Mouse (Mus musculus): ENCODE results near the gene Sbf2. TPM values are rescaled to one million over a fixed set of nuclear protein-coding genes. Genes with fewer than 3 reads are reported as not detected.

Sbf2 gene
- polyA plus RNA-seq, 1 experiment from 2014 or later = 29.2 TPM

- no peak overlapping the region for H3K4me2 ChIP-seq
- H3K9me3 ChIP-seq = no peaks in the 10 kb centered on the region
- H3K4me3 ChIP-seq = no peak overlapping the region
- no peak for ATAC-seq (ENCODE audit: insufficient number of reproducible peaks, low FRiP score, low TSS enrichment, low read depth)
- H3K27me3 ChIP-seq = no peaks in the 10 kb centered on the region
- H3K36me3 ChIP-seq = peaks cover 89% of the 10 kb centered on the region
- H3K4me1 ChIP-seq = 0 out of 2 replicates have a peak, but pooled peaks cover 3% of the 10 kb centered on the region
- H3K9ac ChIP-seq = no peak overlapping the region
- WGBS = 93% methylated on average over 5 of the region's 5 CpGs
- H3K27ac ChIP-seq = no peak overlapping the region
These were observed 336.9 kb downstream of the Sbf2 start for GRCm38 (mm10) chr7:110277734-110278245.

GRCm38 (mm10) chr7:110272434-110272833 is 342.3 kb downstream of the Sbf2 start:
- H3K4me2 ChIP-seq = no peak overlapping the region
- 80% methylated on average over 4 of the region's 4 CpGs for WGBS
- ATAC-seq (ENCODE audit: insufficient number of reproducible peaks, low FRiP score, low TSS enrichment, low read depth) = no peak
- no peak overlapping the region for H3K27ac ChIP-seq
- no peak overlapping the region for H3K9ac ChIP-seq
- peaks cover 64% of the 10 kb centered on the region for H3K36me3 ChIP-seq
- H3K4me3 ChIP-seq = no peak overlapping the region
- no peaks in the 10 kb centered on the region for H3K27me3 ChIP-seq
- H3K4me1 ChIP-seq = 0 out of 2 replicates have a peak, but pooled peaks cover 3% of the 10 kb centered on the region
- no peaks in the 10 kb centered on the region for H3K9me3 ChIP-seq

GRCm38 (mm10) chr7:110271814-110272213 is 342.9 kb downstream of the Sbf2 start:
- no peak for ATAC-seq (ENCODE audit: insufficient number of reproducible peaks, low FRiP score, low TSS enrichment, low read depth)
- H3K27ac ChIP-seq = no peak overlapping the region
- H3K36me3 ChIP-seq = peaks cover 60% of the 10 kb centered on the region

GRCm38 (mm10) chr7:110270455-110270854 is 344.3 kb downstream of the Sbf2 start:
- ATAC-seq (ENCODE audit: insufficient number of reproducible peaks, low FRiP score, low TSS enrichment, low read depth) = no peak
- H3K27ac ChIP-seq = no peak overlapping the region
- H3K9me3 ChIP-seq = no peaks in the 10 kb centered on the region
- 73% methylated on average over 7 of the region's 7 CpGs for WGBS
- peaks cover 47% of the 10 kb centered on the region for H3K36me3 ChIP-seq
- H3K4me3 ChIP-seq = no peak overlapping the region
- H3K4me1 ChIP-seq = 0 out of 2 replicates have a peak, but pooled peaks cover 3% of the 10 kb centered on the region
- H3K4me2 ChIP-seq = no peak overlapping the region
- H3K9ac ChIP-seq = no peak overlapping the region
- no peaks in the 10 kb centered on the region for H3K27me3 ChIP-seq

More at GRCm38 (mm10) chr7:110271814-110272213, 342.9 kb downstream of the Sbf2 start:
- Histone ChIP-seq H3K27me3 (no peaks in the 10 kb centered on the region), H3K4me3 (no peak overlapping the region), H3K4me2 (no peak overlapping the region), H3K9ac (no peak overlapping the region), H3K4me1 (0 out of 2 replicates have a peak, but pooled peaks cover 3% of the 10 kb centered on the region), H3K9me3 (no peaks in the 10 kb centered on the region)
- WGBS = 80% methylated on average over 9 of the region's 9 CpGs

GRCm38 (mm10) chr7:110269777-110270176 is 344.9 kb downstream of the Sbf2 start:
- no peak overlapping the region for H3K4me3 ChIP-seq
- H3K4me1 ChIP-seq = 0 out of 2 replicates have a peak, but pooled peaks cover 3% of the 10 kb centered on the region
- H3K27ac ChIP-seq = no peak overlapping the region
- H3K27me3 ChIP-seq = no peaks in the 10 kb centered on the region
- H3K9ac ChIP-seq = no peak overlapping the region
- 88% methylated on average over 14 of the region's 14 CpGs for WGBS
- peaks cover 42% of the 10 kb centered on the region for H3K36me3 ChIP-seq
- ATAC-seq (ENCODE audit: insufficient number of reproducible peaks, low FRiP score, low TSS enrichment, low read depth) = no peak
- H3K9me3 ChIP-seq = no peaks in the 10 kb centered on the region
- no peak overlapping the region for H3K4me2 ChIP-seq

- no peak for ATAC-seq (ENCODE audit: insufficient number of reproducible peaks, low FRiP score, low TSS enrichment, low read depth)
- no peak overlapping the region for H3K4me3 ChIP-seq
- no peak overlapping the region for H3K27ac ChIP-seq
- 0 out of 2 replicates have a peak, but pooled peaks cover 3% of the 10 kb centered on the region for H3K4me1 ChIP-seq
- WGBS = 65% methylated on average over 4 of the region's 4 CpGs
- H3K27me3 ChIP-seq = no peaks in the 10 kb centered on the region
- no peak overlapping the region for H3K9ac ChIP-seq
- no peak overlapping the region for H3K4me2 ChIP-seq
- H3K9me3 ChIP-seq = no peaks in the 10 kb centered on the region
- H3K36me3 ChIP-seq = peaks cover 30% of the 10 kb centered on the region
These were observed 346.2 kb downstream of the Sbf2 start for GRCm38 (mm10) chr7:110268511-110268910.

- Histone ChIP-seq H3K4me1 (0 out of 2 replicates have a peak, but pooled peaks cover 3% of the 10 kb centered on the region), H3K36me3 (peaks cover 26% of the 10 kb centered on the region), H3K4me2 (no peak overlapping the region), H3K27me3 (no peaks in the 10 kb centered on the region), H3K4me3 (no peak overlapping the region), H3K27ac (no peak overlapping the region), H3K9me3 (no peaks in the 10 kb centered on the region), H3K9ac (no peak overlapping the region)
- ATAC-seq (ENCODE audit: insufficient number of reproducible peaks, low FRiP score, low TSS enrichment, low read depth) = no peak
- WGBS = 94% methylated on average over 9 of the region's 9 CpGs
These were observed 346.7 kb downstream of the Sbf2 start for GRCm38 (mm10) chr7:110267994-110268393.

GRCm38 (mm10) chr7:110267014-110267413 is 347.7 kb downstream of the Sbf2 start:
- ATAC-seq (ENCODE audit: insufficient number of reproducible peaks, low FRiP score, low TSS enrichment, low read depth) = no peak
- no peaks in the 10 kb centered on the region for H3K9me3 ChIP-seq
- H3K27me3 ChIP-seq = no peaks in the 10 kb centered on the region
- no peak overlapping the region for H3K9ac ChIP-seq
- H3K4me3 ChIP-seq = no peak overlapping the region
- H3K4me1 ChIP-seq = no peaks in the 10 kb centered on the region
- peaks cover 21% of the 10 kb centered on the region for H3K36me3 ChIP-seq
- H3K27ac ChIP-seq = no peak overlapping the region
- H3K4me2 ChIP-seq = no peak overlapping the region

- no peaks in the 10 kb centered on the region for H3K27me3 ChIP-seq
- H3K4me3 ChIP-seq = no peak overlapping the region
- no peak overlapping the region for H3K4me2 ChIP-seq
- no peak overlapping the region for H3K9ac ChIP-seq
- peaks cover 17% of the 10 kb centered on the region for H3K36me3 ChIP-seq
- WGBS = 37% methylated on average over 7 of the region's 7 CpGs
- no peaks in the 10 kb centered on the region for H3K9me3 ChIP-seq
- ATAC-seq (ENCODE audit: insufficient number of reproducible peaks, low FRiP score, low TSS enrichment, low read depth) = no peak
- no peaks in the 10 kb centered on the region for H3K4me1 ChIP-seq
- no peak overlapping the region for H3K27ac ChIP-seq
These were observed 348.9 kb downstream of the Sbf2 start for GRCm38 (mm10) chr7:110265796-110266195.

- Histone ChIP-seq H3K36me3 (peaks cover 4% of the 10 kb centered on the region; the same call in 1 of the 2 replicates), H3K27me3 (no peaks in the 10 kb centered on the region), H3K4me1 (peaks cover 5% of the 10 kb centered on the region), H3K4me2 (no peak overlapping the region), H3K4me3 (no peak overlapping the region), H3K9me3 (no peaks in the 10 kb centered on the region), H3K9ac (no peak overlapping the region), H3K27ac (no peak overlapping the region)
- WGBS = 82% methylated on average over 1 of the region's 1 CpGs
- no peak for ATAC-seq (ENCODE audit: insufficient number of reproducible peaks, low FRiP score, low TSS enrichment, low read depth)
These were observed 351.2 kb downstream of the Sbf2 start for GRCm38 (mm10) chr7:110263474-110263873.

GRCm38 (mm10) chr7:110262661-110263060 is 352.1 kb downstream of the Sbf2 start:
- no peaks in the 10 kb centered on the region for H3K9me3 ChIP-seq
- H3K27ac ChIP-seq = no peak overlapping the region
- ATAC-seq (ENCODE audit: insufficient number of reproducible peaks, low FRiP score, low TSS enrichment, low read depth) = no peak
- H3K4me3 ChIP-seq = no peak overlapping the region
- no peak overlapping the region for H3K4me2 ChIP-seq
- 0 out of 2 replicates have a peak, but pooled peaks cover under 1% of the 10 kb centered on the region for H3K36me3 ChIP-seq
- H3K4me1 ChIP-seq = peaks cover 5% of the 10 kb centered on the region
- 67% methylated on average over 1 of the region's 1 CpGs for WGBS
- H3K27me3 ChIP-seq = no peaks in the 10 kb centered on the region
- no peak overlapping the region for H3K9ac ChIP-seq

GRCm38 (mm10) chr7:110261807-110262206 is 352.9 kb downstream of the Sbf2 start:
- Histone ChIP-seq H3K36me3 (no peaks in the 10 kb centered on the region), H3K4me3 (no peak overlapping the region), H3K4me1 (peaks cover 5% of the 10 kb centered on the region), H3K27ac (no peak overlapping the region), H3K9ac (no peak overlapping the region), H3K9me3 (no peaks in the 10 kb centered on the region), H3K4me2 (no peak overlapping the region), H3K27me3 (no peaks in the 10 kb centered on the region)
- ATAC-seq (ENCODE audit: insufficient number of reproducible peaks, low FRiP score, low TSS enrichment, low read depth) = no peak
- WGBS = 71% methylated on average over 4 of the region's 4 CpGs
